Mouse (Mus musculus): ENCODE results near the gene Tcf20. TPM values are rescaled to one million over a fixed set of nuclear protein-coding genes. Genes with fewer than 3 reads are reported as not detected.

Gene Tcf20
- polyA plus RNA-seq, 1 experiment from 2014 or later = 7.0 TPM

- no peak overlapping the region for H3K9ac ChIP-seq
- no peak for ATAC-seq
- peaks cover 15% of the 10 kb centered on the region; the same call in 1 of the 2 replicates for H3K27me3 ChIP-seq (replicated peaks)
- 47% methylated on average over 3 of the region's 3 CpGs for WGBS
- H3K4me3 ChIP-seq (replicated peaks) = no peak overlapping the region
- no peak overlapping the region for H3K27ac ChIP-seq
- H3K4me2 ChIP-seq (replicated peaks) = no peak overlapping the region
- H3K4me1 ChIP-seq (replicated peaks) = peaks cover 26% of the 10 kb centered on the region
- H3K9me3 ChIP-seq = no peaks in the 10 kb centered on the region
- no peaks in the 10 kb centered on the region for H3K36me3 ChIP-seq
Measured at GRCm38 (mm10) chr15:82914455-82914854, 73.2 kb downstream of the Tcf20 start.

- peak; percentile 9; the same call in 1 of the 2 replicates for ATAC-seq
- H3K4me3 ChIP-seq (replicated peaks) = peak overlapping the region; percentile 4; the same call in 1 of the 2 replicates
- H3K4me1 ChIP-seq (replicated peaks) = peaks cover 15% of the 10 kb centered on the region
- H3K9me3 ChIP-seq = no peaks in the 10 kb centered on the region
- H3K9ac ChIP-seq = 0 out of 2 replicates have a peak overlapping the region, but pooled peaks have one; percentile 28
- H3K27me3 ChIP-seq (replicated peaks) = peaks cover 15% of the 10 kb centered on the region; the same call in 1 of the 2 replicates
- no peak overlapping the region for H3K27ac ChIP-seq
- WGBS = 10% methylated on average over 13 of the region's 13 CpGs
- H3K36me3 ChIP-seq = no peaks in the 10 kb centered on the region
- H3K4me2 ChIP-seq (replicated peaks) = peak overlapping the region; percentile 59
Measured at GRCm38 (mm10) chr15:82911965-82912337, 75.7 kb downstream of the Tcf20 start.

- peak overlapping the region; percentile 59 for H3K4me2 ChIP-seq (replicated peaks)
- H3K9me3 ChIP-seq = no peaks in the 10 kb centered on the region
- peak overlapping the region; percentile 4; the same call in 1 of the 2 replicates for H3K4me3 ChIP-seq (replicated peaks)
- H3K4me1 ChIP-seq (replicated peaks) = peaks cover 15% of the 10 kb centered on the region
- H3K9ac ChIP-seq = 0 out of 2 replicates have a peak overlapping the region, but pooled peaks have one; percentile 28
- no peaks in the 10 kb centered on the region for H3K36me3 ChIP-seq
- WGBS = 24% methylated on average over 44 of the region's 44 CpGs
- H3K27ac ChIP-seq = no peak overlapping the region
- peaks cover 15% of the 10 kb centered on the region; the same call in 1 of the 2 replicates for H3K27me3 ChIP-seq (replicated peaks)
- peak; percentile 67 for ATAC-seq
Measured at GRCm38 (mm10) chr15:82911001-82911964, 76.4 kb downstream of the Tcf20 start.

GRCm38 (mm10) chr15:82910596-82910995 lies 77.1 kb downstream of the Tcf20 start:
- H3K4me1 ChIP-seq (replicated peaks) = peaks cover 18% of the 10 kb centered on the region
- no peaks in the 10 kb centered on the region for H3K36me3 ChIP-seq
- H3K4me2 ChIP-seq (replicated peaks) = no peak overlapping the region
- no peak overlapping the region for H3K9ac ChIP-seq
- no peak overlapping the region for H3K27ac ChIP-seq
- no peaks in the 10 kb centered on the region for H3K9me3 ChIP-seq
- ATAC-seq = no peak
- H3K27me3 ChIP-seq (replicated peaks) = peaks cover 15% of the 10 kb centered on the region; the same call in 1 of the 2 replicates
- 84% methylated on average over 2 of the region's 2 CpGs for WGBS
- H3K4me3 ChIP-seq (replicated peaks) = no peak overlapping the region

GRCm38 (mm10) chr15:82909791-82910190 lies 77.9 kb downstream of the Tcf20 start:
- Histone ChIP-seq H3K4me3 (replicated peaks) (no peak overlapping the region), H3K4me2 (replicated peaks) (no peak overlapping the region), H3K9me3 (no peaks in the 10 kb centered on the region), H3K9ac (no peak overlapping the region), H3K27ac (no peak overlapping the region), H3K27me3 (replicated peaks) (peaks cover 15% of the 10 kb centered on the region; the same call in 1 of the 2 replicates), H3K36me3 (no peaks in the 10 kb centered on the region), H3K4me1 (replicated peaks) (peaks cover 18% of the 10 kb centered on the region)
- ATAC-seq = no peak
- WGBS = 88% methylated on average over 4 of the region's 4 CpGs

- Histone ChIP-seq H3K9ac (no peak overlapping the region), H3K27ac (no peak overlapping the region), H3K4me2 (replicated peaks) (no peak overlapping the region), H3K9me3 (no peaks in the 10 kb centered on the region), H3K4me1 (replicated peaks) (peaks cover 18% of the 10 kb centered on the region), H3K27me3 (replicated peaks) (peaks cover 13% of the 10 kb centered on the region; the same call in 1 of the 2 replicates), H3K4me3 (replicated peaks) (no peak overlapping the region), H3K36me3 (no peaks in the 10 kb centered on the region)
- WGBS = 28% methylated on average over 2 of the region's 2 CpGs
- ATAC-seq = no peak
Measured at GRCm38 (mm10) chr15:82908521-82908920, 79.2 kb downstream of the Tcf20 start.

GRCm38 (mm10) chr15:82907306-82907705 lies 80.4 kb downstream of the Tcf20 start:
- Histone ChIP-seq H3K27me3 (replicated peaks) (peaks cover 5% of the 10 kb centered on the region; the same call in 1 of the 2 replicates), H3K36me3 (no peaks in the 10 kb centered on the region), H3K4me3 (replicated peaks) (no peak overlapping the region), H3K4me2 (replicated peaks) (no peak overlapping the region), H3K27ac (no peak overlapping the region), H3K9me3 (no peaks in the 10 kb centered on the region), H3K4me1 (replicated peaks) (peaks cover 18% of the 10 kb centered on the region), H3K9ac (no peak overlapping the region)
- 85% methylated on average over 5 of the region's 5 CpGs for WGBS
- no peak for ATAC-seq

GRCm38 (mm10) chr15:82906574-82907061 lies 81.1 kb downstream of the Tcf20 start:
- Histone ChIP-seq H3K4me3 (replicated peaks) (no peak overlapping the region), H3K36me3 (no peaks in the 10 kb centered on the region), H3K27ac (no peak overlapping the region), H3K4me2 (replicated peaks) (no peak overlapping the region), H3K9me3 (no peaks in the 10 kb centered on the region), H3K4me1 (replicated peaks) (peaks cover 12% of the 10 kb centered on the region), H3K9ac (no peak overlapping the region), H3K27me3 (replicated peaks) (peaks cover 4% of the 10 kb centered on the region; the same call in 1 of the 2 replicates)
- WGBS = 52% methylated on average over 7 of the region's 7 CpGs
- ATAC-seq = peak; percentile 79; the same call in 1 of the 2 replicates

- Histone ChIP-seq H3K4me2 (replicated peaks) (no peak overlapping the region), H3K9me3 (no peaks in the 10 kb centered on the region), H3K27ac (no peak overlapping the region), H3K4me3 (replicated peaks) (no peak overlapping the region), H3K9ac (no peak overlapping the region), H3K27me3 (replicated peaks) (no peaks in the 10 kb centered on the region), H3K36me3 (no peaks in the 10 kb centered on the region), H3K4me1 (replicated peaks) (peaks cover 11% of the 10 kb centered on the region)
- ATAC-seq = no peak
- 83% methylated on average over 8 of the region's 8 CpGs for WGBS
Measured at GRCm38 (mm10) chr15:82905431-82906395, 82.0 kb downstream of the Tcf20 start.

GRCm38 (mm10) chr15:82904526-82904925 lies 83.1 kb downstream of the Tcf20 start:
- no peak overlapping the region for H3K4me2 ChIP-seq (replicated peaks)
- no peak for ATAC-seq
- H3K27me3 ChIP-seq (replicated peaks) = no peaks in the 10 kb centered on the region
- peaks cover 15% of the 10 kb centered on the region for H3K4me1 ChIP-seq (replicated peaks)
- 68% methylated on average over 7 of the region's 7 CpGs for WGBS
- no peak overlapping the region for H3K27ac ChIP-seq
- no peaks in the 10 kb centered on the region for H3K36me3 ChIP-seq
- H3K9ac ChIP-seq = no peak overlapping the region
- H3K9me3 ChIP-seq = no peaks in the 10 kb centered on the region
- no peak overlapping the region for H3K4me3 ChIP-seq (replicated peaks)

GRCm38 (mm10) chr15:82902521-82902920 lies 85.2 kb downstream of the Tcf20 start:
- H3K9ac ChIP-seq = no peak overlapping the region
- no peaks in the 10 kb centered on the region for H3K27me3 ChIP-seq (replicated peaks)
- no peaks in the 10 kb centered on the region for H3K36me3 ChIP-seq
- H3K4me1 ChIP-seq (replicated peaks) = peaks cover 22% of the 10 kb centered on the region
- no peaks in the 10 kb centered on the region for H3K9me3 ChIP-seq
- no peak for ATAC-seq
- 64% methylated on average over 4 of the region's 4 CpGs for WGBS
- no peak overlapping the region for H3K27ac ChIP-seq
- no peak overlapping the region for H3K4me3 ChIP-seq (replicated peaks)
- no peak overlapping the region for H3K4me2 ChIP-seq (replicated peaks)

Data from intestine, embryonic 15.5 days (tissue).